Mouse (Mus musculus) limb, embryonic 10.5 days (tissue): Measurements from ENCODE around the gene 4430402I18Rik. TPM values are rescaled to one million over a fixed set of nuclear protein-coding genes. Genes with fewer than 3 reads are reported as not detected.
A peak's percentile ranks its signal among the peaks of the same experiment; 100 is the strongest.
"Not testable (repeated sequence)": the region's sequence is repeated elsewhere in the genome, so short reads cannot be mapped to it uniquely, and the experiment has no call there.

Source experiments
- DNase-seq: peaks from one replicate; pipeline ENCODE4 v3.0.0-alpha.2; 2017; ENCODE audit warnings: low spot score
- H3K27ac ChIP-seq: fragments of 300-500 bp; sonication (generic); 2 replicates; pipeline ENCODE4 v1.5.1; 2016; ENCODE audit warnings: mild to moderate bottlenecking
- H3K27me3 ChIP-seq: fragments of 300-500 bp; sonication (generic); 2 replicates; pipeline ENCODE4 v1.6.1; 2016; ENCODE audit warnings: low read depth, mild to moderate bottlenecking; ENCODE audit not compliant: poor library complexity, severe bottlenecking
- H3K36me3 ChIP-seq: fragments of 300-500 bp; sonication (generic); 2 replicates; pipeline ENCODE4 v1.6.1; 2016; ENCODE audit warnings: mild to moderate bottlenecking, moderate library complexity
- H3K4me1 ChIP-seq: fragments of 300-500 bp; sonication (generic); 2 replicates; pipeline ENCODE4 v1.6.1; 2016
- H3K4me3 ChIP-seq: fragments of 300-500 bp; sonication (generic); 2 replicates; pipeline ENCODE4 v1.5.1; 2016; ENCODE audit warnings: mild to moderate bottlenecking, moderate library complexity
- H3K9me3 ChIP-seq: fragments of 300-500 bp; sonication (generic); replicated peaks from 2 replicates; pipeline ENCODE4 v1.6.1; 2016; ENCODE audit warnings: mild to moderate bottlenecking
- WGBS: fragments of 180-500 bp; shearing (Covaris S2); methylation state at CpG from one replicate; pipeline ENCODE4 v1.1.7; 2016; 5-methylcytosine and 5-hydroxymethylcytosine counted together
- polyA plus RNA-seq: library from polyadenylated mRNA; unstranded; fragments of >200 nt; fragmentation: Nextera tagmentation; extraction: Ambion mirVana; gene quantifications from 2 replicates; pipeline ENCODE4 v1.2.1, GENCODE M21; 2016

4430402I18Rik gene
- polyA plus RNA-seq, result 0.06 TPM in 1 of 2 replicates, not detected in the other

- H3K27ac ChIP-seq, result no peak within 1 kb of the TSS
Observed at GRCm38 (mm10) chr19:28967652-28968051, at the start of gene 4430402I18Rik. Gene 4430402I18Rik, minus strand, starts transcription at chr19:28967800.

DNA sequence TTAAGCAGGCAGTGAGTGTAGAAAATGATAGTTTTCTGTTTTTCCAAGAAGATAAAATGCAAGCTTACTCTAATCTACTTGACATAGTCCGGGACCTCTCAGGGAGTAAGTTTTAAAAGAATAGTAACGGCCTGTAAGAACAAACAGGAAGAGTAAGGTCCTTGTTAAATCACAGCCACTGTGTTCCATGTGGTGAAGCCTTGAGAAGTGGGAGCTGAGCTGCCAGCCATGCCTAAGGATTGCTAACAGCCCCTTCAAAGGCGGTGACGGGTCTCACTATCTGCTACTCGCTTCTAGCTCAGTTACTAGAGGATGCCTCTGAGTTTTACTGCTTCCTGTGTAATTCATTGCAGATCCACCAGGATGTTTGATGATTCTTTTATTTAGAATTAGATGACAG is 49.2 kb upstream of the 4430402I18Rik start:
- peaks cover 18% of the 10 kb centered on the region for H3K4me1 ChIP-seq
- peaks cover 91% of the 10 kb centered on the region for H3K36me3 ChIP-seq
- H3K27me3 ChIP-seq, result no peaks in the 10 kb centered on the region
- H3K4me3 ChIP-seq, result no peak overlapping the region
- no peaks in the 10 kb centered on the region for H3K9me3 ChIP-seq
- H3K27ac ChIP-seq, result no peak overlapping the region
- WGBS, result 43% methylated on average over 5 of the region's 5 CpGs
- DNase-seq, result no peak

More at GRCm38 (mm10) chr19:28967652-28968051, at the start of gene 4430402I18Rik:
- DNase-seq, result peak; percentile 37
- whole genome bisulfite sequencing, result 9% methylated on average over 11 of the region's 11 CpGs
- peaks cover 15% of the 10 kb centered on the region for H3K4me1 ChIP-seq
- H3K36me3 ChIP-seq, result no peaks in the 10 kb centered on the region
- peak within 1 kb of the TSS; percentile 10; the same call in 1 of the 2 replicates for H3K4me3 ChIP-seq
- no peaks in the 10 kb centered on the region for H3K9me3 ChIP-seq
- H3K27me3 ChIP-seq, result peaks cover 29% of the 10 kb centered on the region

- 59% methylated on average over 5 of the region's 5 CpGs for WGBS
- Histone ChIP-seq H3K4me3 (no peak overlapping the region), H3K27me3 (no peaks in the 10 kb centered on the region), H3K36me3 (peaks cover 91% of the 10 kb centered on the region), H3K27ac (no peak overlapping the region), H3K4me1 (peaks cover 18% of the 10 kb centered on the region), H3K9me3 (no peaks in the 10 kb centered on the region)
- no peak for DNase-seq
Observed at GRCm38 (mm10) chr19:29016204-29016765, 48.7 kb upstream of the 4430402I18Rik start.

GRCm38 (mm10) chr19:29015410-29016203 is 48.0 kb upstream of the 4430402I18Rik start:
- H3K36me3 ChIP-seq, result peaks cover 91% of the 10 kb centered on the region
- H3K4me1 ChIP-seq, result peaks cover 18% of the 10 kb centered on the region
- H3K9me3 ChIP-seq, result no peaks in the 10 kb centered on the region
- H3K4me3 ChIP-seq, result no peak overlapping the region
- no peak for DNase-seq
- peak overlapping the region; percentile 32; the same call in 1 of the 2 replicates for H3K27ac ChIP-seq
- 74% methylated on average over 8 of the region's 8 CpGs for WGBS
- H3K27me3 ChIP-seq, result no peaks in the 10 kb centered on the region

GRCm38 (mm10) chr19:29014466-29015055 is 47.0 kb upstream of the 4430402I18Rik start:
- 79% methylated on average over 5 of the region's 5 CpGs for WGBS
- Histone ChIP-seq H3K9me3 (no peaks in the 10 kb centered on the region), H3K36me3 (peaks cover 85% of the 10 kb centered on the region), H3K4me3 (no peak overlapping the region), H3K27ac (no peak overlapping the region), H3K4me1 (peaks cover 18% of the 10 kb centered on the region), H3K27me3 (no peaks in the 10 kb centered on the region)
- DNase-seq, result no peak

DNA sequence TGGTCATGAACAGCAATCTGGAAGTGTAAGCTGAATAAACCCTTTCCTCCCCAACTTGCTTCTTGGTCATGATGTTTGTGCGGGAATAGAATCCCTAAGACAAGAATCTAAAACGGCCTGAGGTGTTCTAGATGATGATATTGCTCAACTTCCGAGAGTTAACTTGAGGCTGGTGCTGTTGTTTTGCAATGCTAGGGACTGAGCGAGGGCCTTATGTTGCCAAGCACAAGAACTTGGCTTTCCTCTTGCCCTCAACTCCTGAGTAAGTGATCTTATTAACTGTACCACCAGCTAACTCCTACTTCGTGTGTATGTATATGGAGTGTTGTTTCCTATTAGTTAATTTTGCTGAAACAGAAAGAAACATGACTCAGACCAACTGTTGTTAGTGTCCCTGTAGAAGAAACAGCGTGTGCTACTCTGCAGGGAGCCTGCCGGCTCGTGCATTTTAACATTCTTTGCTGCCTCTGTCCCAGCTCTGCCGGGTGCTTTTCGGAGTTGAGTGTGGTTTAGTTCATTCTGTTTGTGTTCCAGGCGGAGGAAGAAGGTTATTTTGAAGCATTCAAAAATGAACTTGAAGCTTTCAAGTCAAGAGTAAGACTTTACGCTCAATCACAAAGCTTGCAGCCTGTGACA is 43.9 kb upstream of the 4430402I18Rik start:
- Histone ChIP-seq H3K36me3 (peaks cover 90% of the 10 kb centered on the region), H3K4me1 (peaks cover 12% of the 10 kb centered on the region), H3K27ac (no peak overlapping the region), H3K9me3 (no peaks in the 10 kb centered on the region), H3K4me3 (no peak overlapping the region), H3K27me3 (no peaks in the 10 kb centered on the region)
- 85% methylated on average over 12 of the region's 12 CpGs for WGBS
- DNase-seq, result no peak

- WGBS, result 95% methylated on average over 11 of the region's 11 CpGs
- H3K36me3 ChIP-seq, result peaks cover 84% of the 10 kb centered on the region
- H3K4me3 ChIP-seq, result no peak overlapping the region
Observed at GRCm38 (mm10) chr19:29009046-29009445, 41.4 kb upstream of the 4430402I18Rik start.

DNA sequence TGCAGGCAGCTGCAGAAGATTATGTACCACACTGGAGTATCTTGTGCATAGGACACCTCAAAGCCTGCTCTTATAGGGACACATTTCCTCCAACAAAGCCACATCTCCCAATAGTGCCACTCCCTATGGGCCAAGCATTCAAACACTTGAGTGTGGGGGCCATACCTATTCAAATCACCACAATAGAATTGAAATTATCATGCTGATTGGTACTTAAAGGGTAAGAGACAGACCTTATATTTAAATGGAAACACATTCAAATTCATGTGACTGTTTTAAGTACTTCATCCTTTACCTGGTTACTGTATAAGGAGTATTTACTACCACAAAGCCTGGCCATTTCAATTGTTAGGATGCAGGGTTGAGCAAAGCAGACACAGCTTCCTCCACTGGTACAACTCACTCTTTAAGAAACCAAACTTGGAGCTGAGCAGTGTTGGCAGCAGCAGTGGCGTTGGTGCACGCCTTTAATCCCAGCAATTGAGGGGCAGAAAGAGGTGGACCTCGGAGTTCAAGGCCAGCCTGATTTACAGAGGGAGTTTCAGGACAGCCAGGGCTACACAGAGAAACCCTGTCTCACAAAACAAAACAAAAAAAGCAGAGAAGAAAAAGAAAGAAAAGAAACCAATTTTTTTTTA is 40.6 kb upstream of the 4430402I18Rik start:
- H3K4me3 ChIP-seq, result no peak overlapping the region
- H3K36me3 ChIP-seq, result peaks cover 78% of the 10 kb centered on the region
- 87% methylated on average over 3 of the region's 3 CpGs for WGBS
- no peaks in the 10 kb centered on the region for H3K4me1 ChIP-seq
- no peaks in the 10 kb centered on the region for H3K27me3 ChIP-seq
- no peak overlapping the region for H3K27ac ChIP-seq
- DNase-seq, result no peak
- no peaks in the 10 kb centered on the region for H3K9me3 ChIP-seq

More at GRCm38 (mm10) chr19:29009046-29009445, 41.4 kb upstream of the 4430402I18Rik start:
- DNase-seq, result no peak
- Histone ChIP-seq H3K27me3 (no peaks in the 10 kb centered on the region), H3K27ac (no peak overlapping the region), H3K9me3 (no peaks in the 10 kb centered on the region), H3K4me1 (no peaks in the 10 kb centered on the region)

- WGBS, result 96% methylated on average over 16 of the region's 16 CpGs
- not testable (repeated sequence) for H3K4me3 ChIP-seq, H3K9me3 ChIP-seq, H3K27me3 ChIP-seq, H3K4me1 ChIP-seq, H3K27ac ChIP-seq, DNase-seq
- H3K36me3 ChIP-seq, result peaks cover 82% of the 10 kb centered on the region
Observed at GRCm38 (mm10) chr19:29000321-29000720, 32.7 kb upstream of the 4430402I18Rik start.

DNA sequence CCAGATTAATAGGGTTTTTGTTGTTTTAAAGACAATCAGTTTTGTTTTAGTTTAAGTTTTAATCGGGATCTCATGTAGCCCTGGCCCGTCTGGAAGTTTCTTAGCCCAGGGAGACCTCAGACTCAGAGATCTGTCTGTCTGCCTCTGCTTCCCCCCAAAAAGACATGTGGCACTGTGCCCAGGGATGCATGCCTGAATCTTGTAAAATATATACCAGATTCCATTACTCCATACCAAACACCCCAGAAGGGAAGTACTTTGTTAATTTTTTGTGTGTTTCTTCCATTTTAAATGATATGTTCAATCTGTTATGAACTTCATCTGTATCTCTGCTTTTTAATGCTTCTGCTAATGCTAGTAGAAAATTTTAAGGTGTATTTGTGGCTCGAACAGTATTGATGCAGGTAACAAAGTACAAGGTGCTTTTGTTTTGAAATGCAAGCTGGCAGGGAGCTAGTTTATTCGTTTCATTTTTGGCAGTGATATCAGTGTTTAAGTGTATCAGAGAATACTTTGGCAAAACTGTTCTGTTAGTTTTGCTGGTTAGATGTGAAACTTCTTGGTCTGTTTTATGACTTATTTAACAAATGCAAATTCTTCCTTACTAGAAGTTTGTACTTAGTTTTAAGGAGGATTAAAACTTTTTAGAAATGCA is 30.5 kb upstream of the 4430402I18Rik start:
- no peak overlapping the region for H3K27ac ChIP-seq
- DNase-seq, result no peak
- no peaks in the 10 kb centered on the region for H3K9me3 ChIP-seq
- no peak overlapping the region for H3K4me3 ChIP-seq
- 95% methylated on average over 4 of the region's 4 CpGs for WGBS
- peaks cover 92% of the 10 kb centered on the region for H3K36me3 ChIP-seq
- no peaks in the 10 kb centered on the region for H3K27me3 ChIP-seq
- H3K4me1 ChIP-seq, result no peaks in the 10 kb centered on the region

GRCm38 (mm10) chr19:28995366-28995765 is 27.8 kb upstream of the 4430402I18Rik start:
- Histone ChIP-seq H3K36me3 (peaks cover 73% of the 10 kb centered on the region), H3K27ac (no peak overlapping the region)
- 91% methylated on average over 5 of the region's 5 CpGs for WGBS

GRCm38 (mm10) chr19:28994870-28995269 is 27.3 kb upstream of the 4430402I18Rik start:
- H3K36me3 ChIP-seq, result peaks cover 68% of the 10 kb centered on the region
- 92% methylated on average over 7 of the region's 7 CpGs for whole genome bisulfite sequencing
- H3K27ac ChIP-seq, result no peak overlapping the region
- no peaks in the 10 kb centered on the region for H3K9me3 ChIP-seq
- DNase-seq, result no peak
- no peak overlapping the region for H3K4me3 ChIP-seq
- H3K4me1 ChIP-seq, result peaks cover 8% of the 10 kb centered on the region
- H3K27me3 ChIP-seq, result no peaks in the 10 kb centered on the region

More at GRCm38 (mm10) chr19:28995366-28995765, 27.8 kb upstream of the 4430402I18Rik start:
- H3K4me3 ChIP-seq, result no peak overlapping the region
- H3K4me1 ChIP-seq, result peaks cover 8% of the 10 kb centered on the region
- H3K27me3 ChIP-seq, result no peaks in the 10 kb centered on the region
- no peak for DNase-seq
- no peaks in the 10 kb centered on the region for H3K9me3 ChIP-seq
